Mouse (Mus musculus) regulatory T cell (primary cell): Measurements from ENCODE around the gene Mns1.
"Not testable (repeated sequence)": the region's sequence is repeated elsewhere in the genome, so short reads cannot be mapped to it uniquely, and the experiment has no call there.

Experiments used
- in situ Hi-C: fragments of 300-600 bp; cut with MboI, MseI; formaldehyde crosslinking; loops from one replicate; pipeline ENCODE4 v1.15.1; 2025; ENCODE audit warnings: high pct_unique_total_duplicates

The Mns1 gene

GRCm38 (mm10) chr9:72437822-72438701 is at the start of gene Mns1:
Mns1 (plus strand) TSS chr9:72438011.
- in situ Hi-C loops: loop anchor here (10.0 kb wide), 1 partner anchor 63 kb away; no protein-coding TSS in a partner anchor

- in situ Hi-C loops: no loop called here
These were observed 48.9 kb upstream of the Mns1 start for GRCm38 (mm10) chr9:72388934-72389333.

GRCm38 (mm10) chr9:72389431-72390002 is 48.3 kb upstream of the Mns1 start:
- in situ Hi-C loops: no loop called here

- in situ Hi-C loops: no loop called here
These were observed 47.3 kb upstream of the Mns1 start for GRCm38 (mm10) chr9:72390321-72391077.

GRCm38 (mm10) chr9:72392686-72393085 is 45.1 kb upstream of the Mns1 start:
- in situ Hi-C loops: no loop called here

- in situ Hi-C loops: no loop called here
These were observed 44.6 kb upstream of the Mns1 start for GRCm38 (mm10) chr9:72393238-72393637.

- in situ Hi-C loops: no loop called here
These were observed 43.9 kb upstream of the Mns1 start for GRCm38 (mm10) chr9:72393869-72394341.

GRCm38 (mm10) chr9:72400121-72400520 is 37.7 kb upstream of the Mns1 start:
- in situ Hi-C loops: no loop called here

- in situ Hi-C loops: not testable (repeated sequence)
These were observed 36.0 kb upstream of the Mns1 start for GRCm38 (mm10) chr9:72401769-72402168.

- in situ Hi-C loops: no loop called here
These were observed 34.4 kb upstream of the Mns1 start for GRCm38 (mm10) chr9:72403421-72403820.

GRCm38 (mm10) chr9:72404446-72404845 is 33.4 kb upstream of the Mns1 start:
- in situ Hi-C loops: no loop called here

GRCm38 (mm10) chr9:72404934-72405333 is 32.9 kb upstream of the Mns1 start:
- in situ Hi-C loops: no loop called here

- in situ Hi-C loops: no loop called here
These were observed 31.8 kb upstream of the Mns1 start for GRCm38 (mm10) chr9:72405882-72406638.

- in situ Hi-C loops: no loop called here
These were observed 29.7 kb upstream of the Mns1 start for GRCm38 (mm10) chr9:72408131-72408586.

- in situ Hi-C loops: loop anchor here (5.0 to 10.0 kb wide), 3 partner anchors 42 to 775 kb away; no protein-coding TSS in a partner anchor
These were observed 28.2 kb upstream of the Mns1 start for GRCm38 (mm10) chr9:72409381-72410225.

- in situ Hi-C loops: loop anchor here (5.0 to 10.0 kb wide), 3 partner anchors 44 to 777 kb away; no protein-coding TSS in a partner anchor
These were observed 26.1 kb upstream of the Mns1 start for GRCm38 (mm10) chr9:72411746-72412145.

GRCm38 (mm10) chr9:72418443-72418842 is 19.4 kb upstream of the Mns1 start:
- in situ Hi-C loops: loop anchor here (5.0 to 10.0 kb wide), 3 partner anchors 91 to 784 kb away; no protein-coding TSS in a partner anchor

- in situ Hi-C loops: no loop called here
These were observed 17.3 kb upstream of the Mns1 start for GRCm38 (mm10) chr9:72420490-72420889.

GRCm38 (mm10) chr9:72422284-72422683 is 15.5 kb upstream of the Mns1 start:
- in situ Hi-C loops: no loop called here

GRCm38 (mm10) chr9:72422753-72423152 is 15.1 kb upstream of the Mns1 start:
- in situ Hi-C loops: no loop called here
